Mouse (Mus musculus) myocyte (in vitro differentiated cells): ENCODE measurements around the gene Copz1. TPM values are rescaled to one million over a fixed set of nuclear protein-coding genes. Genes with fewer than 3 reads are reported as not detected.

Experiments used
- H3K27me3 ChIP-seq: one replicate; pipeline ENCODE4 v1.6.1; 2011; ENCODE audit not compliant: control insufficient read depth, insufficient read depth, insufficient read length
- H3K36me3 ChIP-seq: one replicate; pipeline ENCODE4 v1.6.1; 2011; ENCODE audit not compliant: control insufficient read depth, insufficient read depth
- H3K4me2 ChIP-seq: one replicate; pipeline ENCODE4 v1.6.1; 2011; ENCODE audit warnings: low read depth, control low read depth
- H3K4me3 ChIP-seq: one replicate; pipeline ENCODE4 v1.5.1; 2011; ENCODE audit warnings: mild to moderate bottlenecking, control low read depth, moderate library complexity
- H3K79me2 ChIP-seq: one replicate; pipeline ENCODE4 v1.6.1; 2011; ENCODE audit not compliant: control insufficient read depth, insufficient read depth
- H3ac ChIP-seq: one replicate; pipeline ENCODE4 v1.6.1; 2011; ENCODE audit not compliant: control insufficient read depth, insufficient read length
- CEBPB ChIP-seq: IDR thresholded peaks from 2 replicates; pipeline ENCODE4 v1.6.1; 2011; ENCODE audit warnings: mild to moderate bottlenecking, moderate library complexity; ENCODE audit not compliant: poor library complexity, insufficient read depth, severe bottlenecking
- E2F4 ChIP-seq: IDR thresholded peaks from one replicate; pipeline ENCODE4 v1.6.1; 2011; ENCODE audit warnings: mild to moderate bottlenecking, control low read depth, moderate library complexity; ENCODE audit not compliant: insufficient read depth
- MAX ChIP-seq: IDR thresholded peaks from one replicate; pipeline ENCODE4 v1.6.1; 2011; ENCODE audit warnings: low read depth, mild to moderate bottlenecking, control low read depth
- MYOD1 ChIP-seq, 3 experiments: IDR thresholded peaks; one replicate each; pipeline ENCODE4 v1.6.1; 2011; ENCODE audit warnings: control low read depth in 2 of 3, low read depth in 2 of 3, mild to moderate bottlenecking in 2 of 3, moderate library complexity in 1 of 3; ENCODE audit not compliant: insufficient read length in 2 of 3, control insufficient read depth in 1 of 3
- MYOG ChIP-seq, 3 experiments: IDR thresholded peaks; one replicate each; pipeline ENCODE4 v1.6.1; 2011; ENCODE audit warnings: control low read depth in 2 of 3, low read depth in 2 of 3, mild to moderate bottlenecking in 2 of 3; ENCODE audit not compliant: insufficient read length in 2 of 3, control insufficient read depth in 1 of 3, insufficient read depth in 1 of 3
- POLR2A ChIP-seq: IDR thresholded peaks from one replicate; pipeline ENCODE4 v1.6.1; 2011; ENCODE audit warnings: low read depth, mild to moderate bottlenecking, control low read depth, moderate library complexity; ENCODE audit not compliant: insufficient read length
- POLR2AphosphoS2 ChIP-seq: IDR thresholded peaks from one replicate; pipeline ENCODE4 v1.6.1; 2011; ENCODE audit warnings: low read depth, control low read depth; ENCODE audit not compliant: insufficient read length
- REST ChIP-seq: IDR thresholded peaks from one replicate; pipeline ENCODE4 v1.6.1; 2011; ENCODE audit warnings: mild to moderate bottlenecking, control low read depth, moderate library complexity; ENCODE audit not compliant: insufficient read depth, insufficient read length
- SRF ChIP-seq: IDR thresholded peaks from one replicate; pipeline ENCODE4 v1.6.1; 2011; ENCODE audit warnings: low read depth; ENCODE audit not compliant: control insufficient read depth, insufficient read length
- TCF12 ChIP-seq: IDR thresholded peaks from one replicate; pipeline ENCODE4 v1.6.1; 2011; ENCODE audit warnings: mild to moderate bottlenecking, control low read depth; ENCODE audit not compliant: poor library complexity, insufficient read depth, severe bottlenecking
- TCF3 ChIP-seq: IDR thresholded peaks from one replicate; pipeline ENCODE4 v1.6.1; 2011; ENCODE audit warnings: low read depth, control low read depth; ENCODE audit not compliant: insufficient read length
- USF1 ChIP-seq: IDR thresholded peaks from one replicate; pipeline ENCODE4 v1.6.1; 2011; ENCODE audit warnings: low read depth, mild to moderate bottlenecking, control low read depth, moderate library complexity
- polyA plus RNA-seq: library from polyadenylated mRNA; unstranded; fragments of >200 nt; fragmentation: generic; extraction: Trizol; gene quantifications from one replicate; pipeline ENCODE4 v1.2.1, GENCODE M21; 2012; ENCODE audit warnings: missing spikeins

Gene Copz1
- polyA plus RNA-seq, 1 experiment, result 172 TPM

- Histone ChIP-seq H3K4me3 (peak overlapping the region; percentile 27), H3K36me3 (no peaks in the 10 kb centered on the region), H3K27me3 (peaks cover 4% of the 10 kb centered on the region), H3K4me2 (peak overlapping the region; percentile 89), H3K79me2 (no peaks in the 10 kb centered on the region), H3ac (no peak overlapping the region)
- peak in 1 of 3 experiments; percentile 63 for TF ChIP-seq MYOG (IDR thresholded peaks at IDR 0.05; ENCODE audit: control insufficient read depth in 1 of 3, insufficient read depth in 1 of 3, insufficient read length in 2 of 3, low read depth in 2 of 3)
- peak in 2 of 3 experiments; percentile 75 to 76 for TF ChIP-seq MYOD1 (IDR thresholded peaks at IDR 0.05; ENCODE audit: control insufficient read depth in 1 of 3, insufficient read length in 2 of 3, low read depth in 2 of 3)
- TF ChIP-seq MAX, result no peak
- TF ChIP-seq POLR2AphosphoS2, result peak; percentile 75
- peak; percentile 51 for TF ChIP-seq TCF12
- TF ChIP-seq SRF, result peak; percentile 22
- TF ChIP-seq E2F4, result peak; percentile 63
- TF ChIP-seq POLR2A, result peak; percentile 71
- TF ChIP-seq USF1, result peak; percentile 3
- TF ChIP-seq TCF3, result peak; percentile 59
- no peak for TF ChIP-seq CEBPB
- no peak for TF ChIP-seq REST
Measured at GRCm38 (mm10) chr15:103305070-103305678, 32.7 kb downstream of the Copz1 start.

GRCm38 (mm10) chr15:103305792-103306645, 33.5 kb downstream of the Copz1 start:
- no peaks in the 10 kb centered on the region for H3K79me2 ChIP-seq
- peak overlapping the region; percentile 89 for H3K4me2 ChIP-seq
- no peaks in the 10 kb centered on the region for H3K36me3 ChIP-seq
- peak overlapping the region; percentile 27 for H3K4me3 ChIP-seq
- no peak overlapping the region for H3ac ChIP-seq
- TF ChIP-seq E2F4 (no peak), TCF3 (peak; percentile 28), CEBPB (no peak), USF1 (peak; percentile 89), REST (no peak), POLR2A (no peak), POLR2AphosphoS2 (no peak), MYOD1 (IDR thresholded peaks at IDR 0.05; ENCODE audit: control insufficient read depth in 1 of 3, insufficient read length in 2 of 3, low read depth in 2 of 3) (peak in 2 of 3 experiments; percentile 71 to 79), TCF12 (peak; percentile 44), MYOG (IDR thresholded peaks at IDR 0.05; ENCODE audit: control insufficient read depth in 1 of 3, insufficient read depth in 1 of 3, insufficient read length in 2 of 3, low read depth in 2 of 3) (peak in 1 of 3 experiments; percentile 91), SRF (no peak), MAX (no peak)
- peaks cover 4% of the 10 kb centered on the region for H3K27me3 ChIP-seq

GRCm38 (mm10) chr15:103307125-103307524, 34.6 kb downstream of the Copz1 start:
- TF ChIP-seq MAX, result no peak
- TF ChIP-seq MYOD1 (IDR thresholded peaks at IDR 0.05; ENCODE audit: control insufficient read depth in 1 of 3, insufficient read length in 2 of 3, low read depth in 2 of 3), result peak in 1 of 3 experiments; percentile 3
- peak; percentile 61; the same call in 1 of the 2 replicates for TF ChIP-seq CEBPB
- Histone ChIP-seq H3ac (no peak overlapping the region), H3K27me3 (peaks cover 4% of the 10 kb centered on the region), H3K36me3 (no peaks in the 10 kb centered on the region), H3K4me2 (peak overlapping the region; percentile 36), H3K79me2 (no peaks in the 10 kb centered on the region), H3K4me3 (no peak overlapping the region)

- no peaks in the 10 kb centered on the region for H3K79me2 ChIP-seq
- no peak for TF ChIP-seq MYOG (IDR thresholded peaks at IDR 0.05; ENCODE audit: control insufficient read depth in 1 of 3, insufficient read depth in 1 of 3, insufficient read length in 2 of 3, low read depth in 2 of 3)
- no peak for TF ChIP-seq SRF
- no peak for TF ChIP-seq USF1
- TF ChIP-seq MYOD1 (IDR thresholded peaks at IDR 0.05; ENCODE audit: control insufficient read depth in 1 of 3, insufficient read length in 2 of 3, low read depth in 2 of 3), result peak in 1 of 3 experiments; percentile 26
- H3K4me3 ChIP-seq, result no peak overlapping the region
- H3K27me3 ChIP-seq, result peaks cover 4% of the 10 kb centered on the region
- H3K4me2 ChIP-seq, result no peak overlapping the region
- no peaks in the 10 kb centered on the region for H3K36me3 ChIP-seq
- H3ac ChIP-seq, result no peak overlapping the region
Measured at GRCm38 (mm10) chr15:103308056-103308875, 35.8 kb downstream of the Copz1 start.
